Mouse (Mus musculus) cortical plate, adult 2 months (tissue): ENCODE results near the gene Fat2.

Experiments used
- CTCF ChIP-seq: fragments of 200-500 bp; IDR thresholded peaks from 2 replicates; pipeline ENCODE4 v1.5.1; 2011; ENCODE audit warnings: mild to moderate bottlenecking, control low read depth, low read length; ENCODE audit not compliant: insufficient read depth; ENCODE audit errors: extremely low read depth
- POLR2A ChIP-seq: fragments of 200-500 bp; IDR thresholded peaks from 2 replicates; pipeline ENCODE4 v1.6.1; 2011; ENCODE audit warnings: mild to moderate bottlenecking, low read length, control low read depth; ENCODE audit not compliant: insufficient read depth; ENCODE audit errors: extremely low read depth

GRCm38 (mm10) chr11:55341961-55342371, 5.6 kb upstream of the Fat2 start:
- TF ChIP-seq POLR2A: no peak
- TF ChIP-seq CTCF: no peak
